Mouse (Mus musculus) intestine, embryonic 14.5 days (tissue): ENCODE data around the gene Arhgef6. TPM values are rescaled to one million over a fixed set of nuclear protein-coding genes. Genes with fewer than 3 reads are reported as not detected.

ENCODE experiments used
- ATAC-seq: fragments of 200-750 bp; cut with Nextera tagmentation; replicated peaks from 2 replicates; pipeline ENCODE4 v1.8.0; 2017; ENCODE audit warnings: low read depth, moderate number of reproducible peaks, moderate TSS enrichment, moderate library complexity; ENCODE audit not compliant: low FRiP score, low TSS enrichment
- DNase-seq: peaks from one replicate; pipeline ENCODE4 v3.0.0-alpha.2; 2018; ENCODE audit warnings: low spot score
- H3K27ac ChIP-seq: fragments of 300-500 bp; sonication (generic); 2 replicates; pipeline ENCODE4 v1.5.1; 2014; ENCODE audit warnings: low read depth, mild to moderate bottlenecking, control low read depth
- H3K27me3 ChIP-seq: fragments of 300-500 bp; sonication (generic); replicated peaks from 2 replicates; pipeline ENCODE4 v1.6.1; 2014; ENCODE audit warnings: low read length, control low read depth; ENCODE audit not compliant: control insufficient read depth, insufficient read depth
- H3K36me3 ChIP-seq: fragments of 300-500 bp; sonication (generic); 2 replicates; pipeline ENCODE4 v1.6.1; 2014; ENCODE audit warnings: low read length, control low read depth; ENCODE audit not compliant: control insufficient read depth, insufficient read depth
- H3K4me1 ChIP-seq: fragments of 300-500 bp; sonication (generic); replicated peaks from 2 replicates; pipeline ENCODE4 v1.6.1; 2014; ENCODE audit warnings: low read length, control low read depth, mixed read lengths; ENCODE audit not compliant: control insufficient read depth, insufficient read depth
- H3K4me2 ChIP-seq: fragments of 300-500 bp; sonication (generic); 2 replicates; pipeline ENCODE4 v1.6.1; 2014; ENCODE audit warnings: low read length
- H3K4me3 ChIP-seq: fragments of 300-500 bp; sonication (generic); 2 replicates; pipeline ENCODE4 v1.5.1; 2014; ENCODE audit warnings: low read depth, low read length, control low read depth, mixed read lengths
- H3K9ac ChIP-seq: fragments of 300-500 bp; sonication (generic); 2 replicates; pipeline ENCODE4 v1.6.1; 2014; ENCODE audit warnings: mild to moderate bottlenecking, low read length
- H3K9me3 ChIP-seq: fragments of 300-500 bp; sonication (generic); 2 replicates; pipeline ENCODE4 v1.6.1; 2016; ENCODE audit warnings: low read length, control low read depth; ENCODE audit not compliant: control insufficient read depth
- WGBS: fragments of 180-500 bp; shearing (Covaris S2); extraction: QIAGEN DNeasy Blood & Tissue Kit; methylation state at CpG from one replicate; pipeline ENCODE4 v1.1.7; 2014; 5-methylcytosine and 5-hydroxymethylcytosine counted together
- polyA plus RNA-seq: library from polyadenylated mRNA; unstranded; fragments of >200 nt; fragmentation: Nextera tagmentation; extraction: Ambion mirVana; gene quantifications from 2 replicates; pipeline ENCODE4 v1.2.1, GENCODE M21; 2014

Gene Arhgef6
- polyA plus RNA-seq, 1 experiment from 2014 or later, result 5.1 TPM

GRCm38 (mm10) chrX:57200397-57200796 is 138.1 kb downstream of the Arhgef6 start:
- Histone ChIP-seq H3K27ac (no peak overlapping the region), H3K4me3 (no peak overlapping the region), H3K4me2 (no peak overlapping the region), H3K4me1 (no peaks in the 10 kb centered on the region), H3K36me3 (no peaks in the 10 kb centered on the region), H3K9me3 (no peaks in the 10 kb centered on the region), H3K9ac (no peak overlapping the region), H3K27me3 (no peaks in the 10 kb centered on the region)
- WGBS, result 80% methylated on average over 2 of the region's 2 CpGs
- ATAC-seq (no peak), DNase-seq (no peak)

GRCm38 (mm10) chrX:57198036-57198435 is 140.5 kb downstream of the Arhgef6 start:
- H3K9me3 ChIP-seq, result no peaks in the 10 kb centered on the region

DNA sequence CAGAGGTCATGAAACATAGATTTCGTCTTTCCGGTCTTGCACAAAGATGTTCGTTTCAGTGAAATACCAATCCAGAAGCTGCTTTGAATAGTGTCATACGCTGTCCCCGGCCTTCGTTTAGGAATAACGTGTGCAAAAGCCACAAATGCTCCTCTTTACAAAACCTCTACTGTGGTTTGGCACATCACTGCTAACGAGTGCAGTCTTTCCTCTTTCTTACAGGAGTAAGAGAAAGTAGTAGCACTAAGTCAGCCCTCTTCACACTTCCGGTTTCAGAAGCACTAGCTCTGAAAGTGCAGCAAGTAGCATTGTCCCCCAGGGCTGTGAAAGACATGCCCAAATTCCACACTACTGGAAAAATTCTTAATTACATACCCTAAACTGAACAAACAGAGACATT is 142.2 kb downstream of the Arhgef6 start:
- 85% methylated on average over 9 of the region's 9 CpGs for WGBS
- H3K27me3 ChIP-seq, result no peaks in the 10 kb centered on the region
- H3K4me2 ChIP-seq, result no peak overlapping the region
- DNase-seq (no peak), ATAC-seq (no peak)
- H3K27ac ChIP-seq, result no peak overlapping the region
- H3K9ac ChIP-seq, result no peak overlapping the region
- no peaks in the 10 kb centered on the region for H3K4me1 ChIP-seq
- no peak overlapping the region for H3K4me3 ChIP-seq
- H3K36me3 ChIP-seq, result no peaks in the 10 kb centered on the region
- H3K9me3 ChIP-seq, result no peaks in the 10 kb centered on the region

More at GRCm38 (mm10) chrX:57198036-57198435, 140.5 kb downstream of the Arhgef6 start:
- WGBS, result 40% methylated on average over 2 of the region's 2 CpGs
- Histone ChIP-seq H3K36me3 (no peaks in the 10 kb centered on the region), H3K4me3 (no peak overlapping the region), H3K9ac (no peak overlapping the region), H3K27me3 (no peaks in the 10 kb centered on the region), H3K4me2 (no peak overlapping the region), H3K27ac (no peak overlapping the region), H3K4me1 (no peaks in the 10 kb centered on the region)
- DNase-seq (no peak), ATAC-seq (no peak)

- Histone ChIP-seq H3K4me1 (no peaks in the 10 kb centered on the region), H3K9ac (no peak overlapping the region), H3K4me3 (no peak overlapping the region), H3K36me3 (no peaks in the 10 kb centered on the region), H3K9me3 (no peaks in the 10 kb centered on the region), H3K4me2 (no peak overlapping the region), H3K27ac (no peak overlapping the region), H3K27me3 (no peaks in the 10 kb centered on the region)
- ATAC-seq (no peak), DNase-seq (no peak)
- WGBS, result 79% methylated on average over 5 of the region's 5 CpGs
These were observed 149.2 kb downstream of the Arhgef6 start for GRCm38 (mm10) chrX:57189335-57189734.

GRCm38 (mm10) chrX:57187301-57187700 is 151.2 kb downstream of the Arhgef6 start:
- WGBS, result 86% methylated on average over 8 of the region's 8 CpGs
- no peak overlapping the region for H3K4me3 ChIP-seq
- no peaks in the 10 kb centered on the region for H3K36me3 ChIP-seq
- ATAC-seq (no peak), DNase-seq (no peak)
- no peaks in the 10 kb centered on the region for H3K27me3 ChIP-seq
- no peak overlapping the region for H3K9ac ChIP-seq
- no peaks in the 10 kb centered on the region for H3K9me3 ChIP-seq
- H3K27ac ChIP-seq, result no peak overlapping the region
- H3K4me2 ChIP-seq, result no peak overlapping the region
- H3K4me1 ChIP-seq, result no peaks in the 10 kb centered on the region

DNA sequence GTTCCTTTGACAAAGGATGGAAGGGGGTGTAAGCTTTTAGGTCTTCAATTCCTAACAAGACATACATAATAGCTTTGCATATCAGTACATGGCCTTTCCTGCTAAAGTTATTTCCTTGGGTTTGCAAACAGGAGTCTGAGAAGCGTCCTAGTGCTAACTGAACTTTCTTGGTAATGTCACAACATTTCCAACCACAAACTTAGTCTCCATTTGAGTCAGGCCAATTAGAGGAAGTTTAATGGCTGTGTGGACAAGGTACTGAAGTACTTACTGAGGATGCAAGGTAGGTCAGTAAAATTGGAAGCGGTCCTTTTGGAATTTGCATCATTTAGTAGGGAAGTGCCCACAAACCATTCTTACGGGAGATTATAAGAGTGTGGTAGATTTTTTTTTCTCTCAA is 155.2 kb downstream of the Arhgef6 start:
- ATAC-seq (no peak), DNase-seq (no peak)

GRCm38 (mm10) chrX:57182470-57182869 is 156.1 kb downstream of the Arhgef6 start:
- H3K36me3 ChIP-seq, result no peaks in the 10 kb centered on the region
- H3K4me2 ChIP-seq, result no peak overlapping the region
- no peak for DNase-seq
- no peak for ATAC-seq
- H3K4me3 ChIP-seq, result no peak overlapping the region
- H3K9me3 ChIP-seq, result no peaks in the 10 kb centered on the region
- no peaks in the 10 kb centered on the region for H3K4me1 ChIP-seq
- no peak overlapping the region for H3K27ac ChIP-seq
- 79% methylated on average over 2 of the region's 2 CpGs for WGBS
- no peaks in the 10 kb centered on the region for H3K27me3 ChIP-seq
- no peak overlapping the region for H3K9ac ChIP-seq

More for the DNA sequence above, 155.2 kb downstream of the Arhgef6 start:
- no peak overlapping the region for H3K4me2 ChIP-seq
- H3K9ac ChIP-seq, result no peak overlapping the region
- 94% methylated on average over 3 of the region's 3 CpGs for WGBS
- no peaks in the 10 kb centered on the region for H3K36me3 ChIP-seq
- H3K4me1 ChIP-seq, result no peaks in the 10 kb centered on the region
- H3K4me3 ChIP-seq, result no peak overlapping the region
- H3K9me3 ChIP-seq, result no peaks in the 10 kb centered on the region
- H3K27ac ChIP-seq, result no peak overlapping the region
- no peaks in the 10 kb centered on the region for H3K27me3 ChIP-seq

Other genes with a start within 250 kb of the Arhgef6 start
- not detected in 2 replicates for gene Cd40lg, start 126.6 kb downstream of the Arhgef6 start, polyA plus RNA-seq
- gene Rbmx, start 54.3 kb upstream of the Arhgef6 start, polyA plus RNA-seq, result 116 and 128 TPM in 2 replicates
- not detected in 2 replicates for gene Gm364, start 70.4 kb upstream of the Arhgef6 start, polyA plus RNA-seq
- not detected in 2 replicates for gene Gpr101, start 165.0 kb upstream of the Arhgef6 start, polyA plus RNA-seq